Mouse (Mus musculus) kidney, postnatal 14 days (tissue): ENCODE measurements around the gene Vmn2r92.
"Not testable (repeated sequence)": the region's sequence is repeated elsewhere in the genome, so short reads cannot be mapped to it uniquely, and the experiment has no call there.

ENCODE experiments used
- DNase-seq: peaks from one replicate; pipeline ENCODE4 v3.0.0; 2022; ENCODE audit warnings: mixed read lengths

Vmn2r92 gene

GRCm38 (mm10) chr17:18151587-18151986, at the start of gene Vmn2r92:
Gene Vmn2r92 (plus strand): TSS chr17:18151887.
- not testable (repeated sequence) for DNase-seq

- DNase-seq = not testable (repeated sequence)
These were observed 49.4 kb upstream of the Vmn2r92 start for GRCm38 (mm10) chr17:18102265-18102664.

GRCm38 (mm10) chr17:18161194-18161593, 9.5 kb downstream of the Vmn2r92 start:
- not testable (repeated sequence) for DNase-seq

- no peak for DNase-seq
These were observed 38.0 kb downstream of the Vmn2r92 start for GRCm38 (mm10) chr17:18189732-18190131.

GRCm38 (mm10) chr17:18221300-18221699, 69.6 kb downstream of the Vmn2r92 start:
- no peak for DNase-seq

GRCm38 (mm10) chr17:18231996-18232395, 80.3 kb downstream of the Vmn2r92 start:
- no peak for DNase-seq

- DNase-seq = no peak
These were observed 85.2 kb downstream of the Vmn2r92 start for GRCm38 (mm10) chr17:18236931-18237330.
